Mouse (Mus musculus) stomach, postnatal 0 days (tissue): ENCODE measurements at regions not wholly inside any gene's neighbourhood (a gene's known extent, or its start where the extent isn't known, plus 50 kb on each side); places are given as distances from the start of the nearest gene placed in this dataset.

Experiments used
- CTCF ChIP-seq: IDR thresholded peaks from 2 replicates; pipeline ENCODE4 v1.5.1; 2016; ENCODE audit warnings: antibody characterized with exemption, low read depth, mild to moderate bottlenecking, moderate library complexity
- EP300 ChIP-seq: optimal IDR thresholded peaks from 2 replicates; pipeline ENCODE3; 2016; ENCODE audit warnings: antibody characterized with exemption

DNA sequence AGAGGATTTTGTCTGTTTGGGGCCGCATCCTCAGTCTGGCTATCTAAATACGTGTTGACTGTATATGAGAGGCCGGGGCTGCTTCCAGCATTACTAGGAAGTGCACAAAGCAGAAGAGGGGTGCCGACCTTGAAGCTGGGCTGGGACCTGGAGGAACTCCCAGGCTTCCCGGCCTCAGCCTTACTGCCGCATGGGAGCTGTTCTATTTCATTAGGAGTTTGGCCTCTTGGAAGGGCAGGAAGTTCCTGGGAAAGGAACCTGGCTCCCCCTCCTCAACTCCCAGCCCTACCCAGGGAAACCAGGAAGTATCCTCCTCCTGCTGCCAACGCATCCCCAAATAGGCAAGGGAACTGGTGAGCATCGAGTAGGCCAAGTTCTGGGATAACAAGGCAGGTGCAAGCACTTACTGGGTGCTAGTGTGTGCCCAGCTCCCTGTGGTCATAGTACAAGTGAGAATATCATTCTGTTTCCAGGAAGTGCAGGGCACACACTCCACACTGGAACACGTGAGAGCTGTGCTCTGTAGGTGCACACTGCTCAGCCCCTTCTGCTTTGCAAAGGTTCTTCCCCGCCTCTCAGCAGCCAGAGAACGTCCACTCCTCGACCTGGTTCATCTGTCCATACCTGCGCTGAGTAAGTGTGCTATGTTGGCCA lies 72.1 kb upstream of the Mrps22 start:
- no peak for TF ChIP-seq CTCF
- no peak for TF ChIP-seq EP300
